21 mouse cellular contexts compared by ENCODE assay signal in genomic region chr3:135798665-135799064, GRCm38 (mm10). TPM values are rescaled to one million over a fixed set of nuclear protein-coding genes. Genes with fewer than 3 reads are reported as not detected.
DNase-seq lines count a peak whose midpoint lies in the region; ATAC-seq and TF ChIP-seq lines count a peak whose summit lies in the region.
"Had no signal": no experiment of that assay in that cellular context is flagged by ENCODE, and none has a peak within 500 bp of the region (broad histone marks: within the 10 kb centered on the region; RNA-seq: fewer than 3 reads in every experiment).

No protein-coding gene starts in this region.

- H3K9ac ChIP-seq in lung, postnatal 0 days (replicated peaks; ENCODE audit: low read depth) = no peak overlapping the region
- no peak overlapping the region for H3K9ac ChIP-seq in intestine, embryonic 14.5 days (ENCODE audit: low read length)
- no peak overlapping the region for H3K9ac ChIP-seq in stomach, embryonic 15.5 days
- H3K9ac ChIP-seq: hindbrain, embryonic 12.5 days; limb, embryonic 12.5 days; liver, embryonic 14.5 days; midbrain, embryonic 15.5 days had no signal

- no peaks in the 10 kb centered on the region for H3K9me3 ChIP-seq in lung, postnatal 0 days (ENCODE audit: low read length)
- no peaks in the 10 kb centered on the region for H3K9me3 ChIP-seq in intestine, embryonic 14.5 days (ENCODE audit: control insufficient read depth, low read length)
- H3K9me3 ChIP-seq in stomach, embryonic 15.5 days = no peaks in the 10 kb centered on the region
- H3K9me3 ChIP-seq: heart, embryonic 10.5 days; hindbrain, embryonic 12.5 days; limb, embryonic 12.5 days; midbrain, embryonic 15.5 days had no signal

- no peaks in the 10 kb centered on the region for H3K4me1 ChIP-seq in lung, postnatal 0 days (ENCODE audit: insufficient read depth, low read depth, low read length)
- no peaks in the 10 kb centered on the region for H3K4me1 ChIP-seq in lung, adult 2 months (ENCODE audit: control insufficient read depth, insufficient read depth, low read length)
- no peaks in the 10 kb centered on the region for H3K4me1 ChIP-seq in intestine, embryonic 14.5 days (replicated peaks; ENCODE audit: control insufficient read depth, insufficient read depth, low read length)
- H3K4me1 ChIP-seq in stomach, embryonic 15.5 days = no peaks in the 10 kb centered on the region
- H3K4me1 ChIP-seq: heart, embryonic 10.5 days; hindbrain, embryonic 12.5 days; limb, embryonic 12.5 days; midbrain, embryonic 15.5 days had no signal

- H3K4me3 ChIP-seq in lung, postnatal 0 days (ENCODE audit: low read depth, low read length) = no peak overlapping the region
- H3K4me3 ChIP-seq in lung, adult 2 months (replicated peaks; ENCODE audit: extremely low read depth, low read depth, low read length) = no peak overlapping the region
- no peak overlapping the region for H3K4me3 ChIP-seq in intestine, embryonic 14.5 days (ENCODE audit: low read depth, low read length)
- H3K4me3 ChIP-seq in stomach, embryonic 15.5 days (replicated peaks) = no peak overlapping the region
- H3K4me3 ChIP-seq: heart, embryonic 10.5 days; hindbrain, embryonic 12.5 days; limb, embryonic 12.5 days; midbrain, embryonic 15.5 days; myocyte had no signal

- H3K27me3 ChIP-seq in lung, postnatal 0 days (replicated peaks; ENCODE audit: insufficient read depth, low read length) = no peaks in the 10 kb centered on the region
- no peaks in the 10 kb centered on the region for H3K27me3 ChIP-seq in intestine, embryonic 14.5 days (replicated peaks; ENCODE audit: control insufficient read depth, insufficient read depth, low read length)
- H3K27me3 ChIP-seq in stomach, embryonic 15.5 days (replicated peaks) = no peaks in the 10 kb centered on the region
- H3K27me3 ChIP-seq: hindbrain, embryonic 12.5 days; limb, embryonic 12.5 days; midbrain, embryonic 15.5 days; Patski had no signal

- WGBS in lung, postnatal 0 days = 10% methylated on average over 1 of the region's 1 CpGs
- WGBS in lung, adult 2 months = 18% methylated on average over 1 of the region's 1 CpGs
- WGBS in intestine, embryonic 14.5 days = 17% methylated on average over 1 of the region's 1 CpGs
- 24% methylated on average over 1 of the region's 1 CpGs for WGBS in stomach, embryonic 15.5 days

- TF ChIP-seq POLR2A in lung, adult 2 months (IDR thresholded peaks at IDR 0.05; ENCODE audit: borderline replicate concordance, extremely low read depth, low read depth, low read length) = no peak

- no peak overlapping the region for H3K27ac ChIP-seq in lung, postnatal 0 days (ENCODE audit: low read length)
- no peak overlapping the region for H3K27ac ChIP-seq in intestine, embryonic 14.5 days (ENCODE audit: low read depth)
- no peak overlapping the region for H3K27ac ChIP-seq in stomach, embryonic 15.5 days
- H3K27ac ChIP-seq: heart, embryonic 10.5 days; hindbrain, embryonic 12.5 days; limb, embryonic 12.5 days; liver, embryonic 14.5 days; midbrain, embryonic 15.5 days had no signal

- no peak for TF ChIP-seq CTCF in lung, postnatal 0 days (IDR thresholded peaks at IDR 0.05)
- no peak for TF ChIP-seq CTCF in lung, adult 2 months (IDR thresholded peaks at IDR 0.05; ENCODE audit: insufficient read depth, low read length)

- no peak overlapping the region for H3K4me2 ChIP-seq in lung, postnatal 0 days (replicated peaks; ENCODE audit: low read depth, low read length)
- H3K4me2 ChIP-seq in intestine, embryonic 14.5 days (ENCODE audit: low read length) = no peak overlapping the region
- H3K4me2 ChIP-seq in stomach, embryonic 15.5 days = no peak overlapping the region
- H3K4me2 ChIP-seq: hindbrain, embryonic 12.5 days; limb, embryonic 12.5 days; midbrain, embryonic 15.5 days had no signal

- TF ChIP-seq EP300 in lung, postnatal 0 days (IDR thresholded peaks at IDR 0.05) = no peak

- no peak for ATAC-seq in lung, postnatal 0 days
- ATAC-seq in intestine, embryonic 14.5 days (replicated peaks; ENCODE audit: low FRiP score, low TSS enrichment, low read depth) = 0 out of 2 replicates have a peak, but pooled peaks have one; percentile 53
- peak; percentile 80 for ATAC-seq in stomach, embryonic 15.5 days (ENCODE audit: insufficient read depth, low FRiP score, low read depth)
- ATAC-seq: forebrain, embryonic 14.5 days; midbrain, embryonic 15.5 days; Patski had no signal

- peak; percentile 23 for DNase-seq in kidney, postnatal 10 days
- DNase-seq in kidney, adult 18-20 months = no peak
- DNase-seq in lung, postnatal 0 days (ENCODE audit: low spot score) = peak; percentile 18
- no peak for DNase-seq in lung, adult 2 months
- no peak for DNase-seq in intestine, embryonic 14.5 days (ENCODE audit: low spot score)
- no peak for DNase-seq in Muller cell, postnatal 12 days (ENCODE audit: inconsistent ontology term)
- DNase-seq in gastrocnemius, postnatal 4 days (ENCODE audit: low spot score in 2 of 2) = no peak
- DNase-seq: cerebellum, adult 11-12 months; cerebellum, postnatal 25 days; heart, postnatal 10 days; layer of hippocampus, adult 9-11 months; thymus, postnatal 36 days had no signal

- H3K36me3 ChIP-seq in lung, postnatal 0 days (ENCODE audit: insufficient read depth, low read length) = no peaks in the 10 kb centered on the region
- no peaks in the 10 kb centered on the region for H3K36me3 ChIP-seq in intestine, embryonic 14.5 days (ENCODE audit: control insufficient read depth, insufficient read depth, low read length)
- no peaks in the 10 kb centered on the region for H3K36me3 ChIP-seq in stomach, embryonic 15.5 days
- H3K36me3 ChIP-seq: heart, embryonic 10.5 days; hindbrain, embryonic 12.5 days; limb, embryonic 12.5 days; midbrain, embryonic 15.5 days had no signal

RNA-seq across cellular contexts. Expression of gene Slc39a8, which starts 26.4 kb away (rescaled TPM):
- 57.4 and 93.5 TPM in 2 replicates for polyA plus RNA-seq in lung, postnatal 0 days (2015; fragmentation: Nextera tagmentation; extraction: Ambion mirVana)
- polyA plus RNA-seq in lung, adult 2 months (2012; rRNA removed) = 109 and 110 TPM in 2 replicates
- 16.4 and 17.7 TPM in 2 replicates for polyA plus RNA-seq in intestine, embryonic 14.5 days (2014; fragmentation: Nextera tagmentation; extraction: Ambion mirVana)
- 13.3 and 15.4 TPM in 2 replicates for polyA plus RNA-seq in stomach, embryonic 15.5 days (2015; fragmentation: Nextera tagmentation; extraction: Ambion mirVana)
- 1 to 10 TPM; 1.8 to 2.3 TPM for total RNA-seq in gastrocnemius, postnatal 4 days (2021)
- polyA plus RNA-seq: Patski had no signal

Comparison
In these comparisons a context has a peak if more than half of its experiments do, and no peak if none do; other contexts are left out.
1. DNase-seq: peak in kidney, postnatal 10 days (single experiment) and lung, postnatal 0 days (single experiment); none in kidney, adult 18-20 months (single experiment), lung, adult 2 months (single experiment), intestine, embryonic 14.5 days (single experiment), Muller cell, postnatal 12 days (single experiment) and gastrocnemius, postnatal 4 days (0 of 2).